Mouse (Mus musculus) T-helper 1 cell (primary cell): ENCODE measurements around the gene Lmcd1.
"Not testable (repeated sequence)": the region's sequence is repeated elsewhere in the genome, so short reads cannot be mapped to it uniquely, and the experiment has no call there.

Source experiments
- in situ Hi-C: fragments of 300-600 bp; cut with MboI, MseI; formaldehyde crosslinking; loops from one replicate; pipeline ENCODE4 v1.15.1; 2025; ENCODE audit warnings: high pct_unique_total_duplicates

Gene Lmcd1

DNA sequence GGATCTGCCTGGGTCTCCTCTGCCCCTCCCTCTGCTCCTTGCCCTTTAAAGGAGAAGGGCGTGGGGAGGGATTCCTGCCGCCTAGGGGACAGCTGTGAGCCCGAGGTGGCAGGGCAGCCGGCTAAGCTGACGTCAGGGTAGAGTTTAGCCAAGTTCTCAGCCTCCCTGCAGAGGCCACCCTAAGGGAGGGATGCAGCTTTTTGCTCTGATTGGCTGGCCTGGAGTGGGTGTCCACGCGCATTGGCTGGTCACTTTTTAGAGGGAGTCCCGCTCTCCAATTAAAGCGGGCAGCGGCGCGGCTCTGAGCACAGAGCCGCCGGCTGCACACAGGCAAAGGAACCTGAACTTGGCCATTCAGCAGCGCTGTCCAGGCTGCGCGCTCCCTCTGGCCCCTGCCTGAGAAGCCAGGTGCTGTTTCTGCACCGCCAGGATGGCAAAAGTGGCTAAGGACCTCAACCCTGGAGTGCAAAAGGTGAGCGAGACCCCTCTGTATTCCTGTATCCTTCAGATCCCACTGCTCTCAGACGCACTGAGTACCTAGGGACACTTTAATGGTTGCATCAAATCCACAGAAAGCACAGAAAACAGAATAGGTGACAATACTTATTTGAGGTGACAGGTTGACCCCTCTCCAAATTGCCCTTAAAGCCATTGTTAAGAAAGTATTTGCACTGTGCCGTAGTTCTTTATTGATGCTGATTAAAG, at the start of gene Lmcd1:
Gene Lmcd1 (plus strand): TSS at position 258 of the 705 bp plus-strand sequence.
- in situ Hi-C loops: no loop called here

DNA sequence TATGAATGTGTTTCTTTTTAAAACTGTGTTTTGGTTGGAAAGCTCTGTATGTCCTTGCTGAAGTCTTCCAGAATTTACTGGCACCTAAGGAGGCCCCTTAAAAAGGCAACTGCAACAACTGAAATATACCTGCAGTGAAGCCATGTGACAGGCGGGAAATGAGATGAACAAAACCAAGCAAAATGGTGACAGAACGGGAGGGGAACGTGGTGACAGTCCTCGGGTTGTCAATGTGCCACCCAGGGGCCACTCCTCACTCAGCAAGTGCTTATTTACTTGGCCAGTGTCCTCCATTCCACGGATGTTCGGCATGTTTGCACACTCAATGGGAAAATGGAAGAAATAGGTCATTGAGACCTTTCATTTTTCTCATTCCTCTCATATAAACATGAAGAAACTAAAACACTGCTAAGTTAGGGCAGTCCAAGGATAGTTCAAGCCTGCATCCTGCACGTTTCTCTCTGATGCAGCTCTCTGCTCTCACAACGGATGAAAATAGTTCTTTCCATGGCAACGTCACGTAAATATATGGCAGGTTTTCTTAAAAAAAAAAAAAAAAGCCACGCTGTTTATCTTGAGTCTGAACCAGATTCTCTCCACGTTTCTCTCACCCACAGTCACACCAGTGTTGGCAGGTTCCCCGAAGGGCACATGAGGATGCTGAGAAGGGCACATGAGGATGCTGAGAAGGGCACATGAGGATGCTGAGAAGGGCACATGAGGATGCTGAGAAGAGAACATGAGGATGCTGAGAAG, 49.5 kb upstream of the Lmcd1 start:
- in situ Hi-C loops: no loop called here

DNA sequence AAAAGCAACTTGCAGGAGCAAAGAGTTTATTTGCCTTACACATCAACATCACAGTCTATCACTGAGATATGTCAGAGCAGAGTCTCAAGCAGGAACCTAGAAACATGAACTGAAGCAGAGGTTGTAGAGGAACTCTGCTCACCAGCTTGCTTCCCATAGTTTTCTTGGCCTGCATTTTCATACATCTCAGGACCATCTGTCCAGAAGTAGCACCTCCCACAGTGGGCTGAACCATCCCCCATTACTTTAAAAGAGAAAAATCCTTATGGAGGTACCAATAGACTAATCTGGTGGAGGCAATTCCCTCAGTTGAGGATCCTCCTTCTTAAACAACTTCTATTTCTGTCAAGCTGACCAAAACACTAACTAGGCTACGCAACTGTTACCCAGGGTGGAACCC, 36.8 kb upstream of the Lmcd1 start:
- in situ Hi-C loops: loop anchor here (10.0 kb wide), 1 partner anchor 1638 kb away; no protein-coding TSS in a partner anchor

DNA sequence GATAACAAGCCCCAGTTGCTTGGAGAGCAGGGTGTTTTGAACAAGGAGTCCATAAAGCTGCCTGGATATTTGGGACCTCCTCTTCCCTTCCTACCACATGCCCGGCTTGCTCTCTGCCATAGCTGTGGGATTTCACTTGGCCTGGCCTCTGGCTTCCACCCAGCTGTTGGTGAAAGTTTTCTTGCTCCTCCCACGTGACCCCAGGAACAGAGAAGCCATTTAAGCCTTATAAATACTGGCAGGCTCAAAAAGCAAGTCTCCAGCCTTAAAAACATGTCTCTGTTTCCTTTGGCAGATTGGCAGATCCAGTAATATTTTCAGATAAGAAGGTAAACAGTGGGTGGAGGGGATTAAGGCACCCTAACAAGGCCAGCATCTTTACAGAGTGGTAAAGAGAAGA, 31.3 kb upstream of the Lmcd1 start:
- in situ Hi-C loops: no loop called here

DNA sequence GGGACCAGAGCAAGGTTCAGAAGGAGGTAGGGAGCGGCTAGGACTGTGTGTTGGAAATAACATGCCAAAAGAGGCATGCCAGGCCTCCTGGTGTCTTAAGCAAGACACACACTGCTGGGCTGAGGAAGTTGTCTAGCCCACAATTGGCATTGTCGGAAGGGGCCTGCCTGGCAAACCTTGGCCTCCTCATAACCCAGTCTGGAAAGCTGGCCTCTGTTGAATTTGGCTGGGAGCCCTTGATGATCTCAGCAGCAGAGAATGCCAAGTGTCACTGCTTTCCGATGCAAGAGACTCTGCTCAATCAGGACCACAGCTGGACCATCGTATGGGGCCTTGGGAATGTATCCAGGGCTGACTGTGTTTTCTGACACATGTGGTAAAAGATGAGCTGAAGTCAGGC, 27.9 kb upstream of the Lmcd1 start:
- in situ Hi-C loops: no loop called here

DNA sequence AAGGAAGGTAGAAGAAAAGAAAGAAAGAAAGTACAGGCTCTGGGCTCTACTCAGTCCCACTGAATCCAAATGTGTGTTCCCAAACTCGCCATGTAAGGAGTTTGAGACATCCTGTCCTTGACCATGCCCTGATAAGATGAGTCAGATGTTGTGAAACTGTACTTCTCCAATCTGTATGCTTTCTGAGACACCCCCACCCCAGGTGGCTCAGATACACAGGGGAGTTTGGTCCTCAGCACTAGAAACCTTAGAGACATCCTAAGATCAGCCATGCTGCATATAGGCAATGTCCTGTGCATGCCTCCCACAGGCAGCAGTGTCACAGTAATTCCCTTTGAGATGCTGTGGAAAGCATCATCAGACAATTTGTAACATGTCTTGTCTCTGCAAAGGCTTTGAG, 26.9 kb upstream of the Lmcd1 start:
- in situ Hi-C loops: no loop called here

DNA sequence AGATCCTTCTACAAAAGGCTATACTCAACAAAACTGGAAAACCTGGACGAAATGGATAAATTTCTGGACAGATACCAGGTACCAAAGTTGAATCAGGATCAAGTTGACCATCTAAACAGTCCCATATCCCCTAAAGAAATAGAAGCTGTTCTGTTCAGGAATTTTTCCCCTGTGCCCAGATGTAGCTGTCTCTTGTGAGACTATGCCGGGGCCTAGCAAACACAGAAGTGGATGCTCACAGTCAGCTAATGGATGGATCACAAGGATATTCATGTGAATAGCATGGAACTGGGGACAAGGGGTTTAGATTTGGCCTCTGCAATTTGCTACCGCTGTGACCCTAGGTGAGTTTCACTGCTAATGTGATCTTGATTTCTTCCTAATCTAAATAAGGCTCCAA, 19.6 kb upstream of the Lmcd1 start:
- in situ Hi-C loops: not testable (repeated sequence)

DNA sequence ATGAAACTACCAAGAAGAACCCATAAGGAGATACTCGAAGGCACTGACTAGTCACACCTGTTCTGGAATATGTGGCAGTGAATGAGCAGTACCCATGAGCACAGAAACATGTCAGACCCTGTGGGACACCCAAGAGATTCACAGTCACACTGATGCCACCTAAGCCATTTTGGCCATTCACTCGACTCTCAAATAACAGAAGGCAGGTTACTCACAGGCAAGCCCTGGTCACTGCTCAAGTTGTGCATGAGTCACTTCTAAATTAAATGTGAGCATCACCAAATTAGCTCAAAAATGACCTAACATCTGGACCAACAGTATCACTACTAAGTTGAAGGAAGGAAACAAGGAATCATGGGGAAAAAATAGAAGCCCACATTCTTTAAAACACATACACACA, 18.6 kb upstream of the Lmcd1 start:
- in situ Hi-C loops: no loop called here

DNA sequence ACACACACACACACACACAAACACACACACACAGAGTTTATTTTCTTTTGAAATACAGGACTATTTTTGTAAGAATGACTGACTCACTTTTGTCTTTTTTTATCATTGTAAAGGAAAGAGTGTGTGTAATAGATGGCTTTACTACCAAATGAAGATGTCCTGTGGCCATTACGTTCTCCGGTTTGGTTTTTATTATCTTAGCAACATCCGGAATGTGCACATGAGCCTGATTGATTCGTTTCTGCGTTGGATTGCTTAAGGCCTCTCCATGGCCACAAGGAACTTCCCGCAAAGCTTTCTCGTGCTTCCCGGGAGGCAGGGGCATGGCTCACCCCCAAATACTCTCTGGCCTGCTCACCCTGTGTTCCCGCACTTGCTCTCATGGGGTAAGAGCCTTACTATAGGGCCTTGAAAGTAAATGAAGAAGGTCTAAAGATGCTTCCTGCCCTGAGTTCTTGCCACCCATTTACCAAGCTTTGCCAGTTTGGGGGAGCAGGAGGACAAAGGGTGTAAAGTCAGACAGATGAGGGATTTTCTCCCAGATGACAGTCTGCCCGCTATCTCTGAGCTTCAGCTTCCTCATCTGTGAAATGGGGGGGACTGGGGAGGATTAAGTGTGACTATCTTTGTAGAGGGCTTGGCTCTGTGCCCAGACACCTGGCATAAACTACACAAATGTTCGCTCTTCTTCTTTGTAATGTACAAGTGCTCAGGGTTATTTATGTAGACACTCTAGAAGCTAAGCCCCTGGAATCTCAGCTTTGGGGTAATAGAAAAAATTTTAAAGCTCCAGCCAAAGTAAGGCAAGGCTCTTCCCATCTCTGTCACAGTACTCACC, 18.0 kb upstream of the Lmcd1 start:
- in situ Hi-C loops: no loop called here

DNA sequence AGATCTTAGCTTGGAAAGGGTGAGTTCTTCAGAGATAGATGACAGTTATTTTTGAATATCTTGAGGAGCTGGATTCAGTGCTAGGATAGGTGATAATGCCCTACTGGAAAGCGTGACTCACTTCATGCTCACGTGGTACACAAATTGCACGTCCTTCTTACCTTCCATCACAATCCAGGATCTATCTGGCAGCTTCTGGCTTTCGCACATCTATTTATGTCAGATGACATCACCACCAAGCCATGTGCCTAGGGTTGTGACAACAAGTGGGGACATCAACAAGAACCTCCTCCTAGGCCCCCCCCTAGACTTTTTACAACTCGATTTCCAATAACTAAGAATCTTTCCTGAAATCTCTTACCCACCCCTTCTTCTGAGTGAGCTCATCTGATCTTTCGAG, 17.0 kb upstream of the Lmcd1 start:
- in situ Hi-C loops: no loop called here

DNA sequence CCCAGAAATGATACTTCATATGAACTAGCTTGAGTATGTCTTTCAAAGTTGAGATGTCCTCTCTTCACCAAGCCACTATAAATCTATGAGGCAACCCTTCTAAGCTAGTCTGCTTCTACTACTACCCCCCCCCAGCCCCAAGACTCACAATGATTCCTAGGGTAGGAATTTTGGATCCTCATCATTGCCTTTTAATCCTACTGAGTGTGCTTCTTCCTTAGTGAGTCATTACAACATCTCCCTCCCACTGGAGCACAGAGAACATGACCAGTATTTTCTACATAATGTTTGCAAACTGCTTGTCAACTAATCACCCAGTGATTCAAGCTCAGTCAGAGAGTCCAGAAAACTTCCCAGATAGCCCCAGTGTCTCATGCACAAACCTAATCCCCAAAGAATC, 12.5 kb upstream of the Lmcd1 start:
- in situ Hi-C loops: no loop called here

DNA sequence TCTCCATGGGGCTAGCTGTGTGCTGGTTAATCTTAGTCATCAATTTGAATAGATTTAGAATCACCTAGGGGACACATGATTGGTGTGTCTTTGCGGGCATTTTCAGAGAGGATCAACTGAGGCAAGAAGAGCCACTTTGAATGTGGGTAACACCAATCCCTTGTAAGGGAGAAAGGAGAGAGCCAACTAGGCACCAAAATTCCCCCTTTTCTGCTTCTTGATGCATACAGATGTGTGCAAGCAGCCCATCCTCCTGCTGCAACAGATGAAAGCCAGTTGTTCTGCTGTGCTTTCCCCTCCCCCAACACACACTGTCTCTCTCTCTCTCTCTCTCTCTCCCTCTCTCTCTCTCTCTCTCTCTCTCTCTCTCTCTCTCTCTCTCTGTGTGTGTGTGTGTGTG, 9.2 kb upstream of the Lmcd1 start:
- in situ Hi-C loops: no loop called here

DNA sequence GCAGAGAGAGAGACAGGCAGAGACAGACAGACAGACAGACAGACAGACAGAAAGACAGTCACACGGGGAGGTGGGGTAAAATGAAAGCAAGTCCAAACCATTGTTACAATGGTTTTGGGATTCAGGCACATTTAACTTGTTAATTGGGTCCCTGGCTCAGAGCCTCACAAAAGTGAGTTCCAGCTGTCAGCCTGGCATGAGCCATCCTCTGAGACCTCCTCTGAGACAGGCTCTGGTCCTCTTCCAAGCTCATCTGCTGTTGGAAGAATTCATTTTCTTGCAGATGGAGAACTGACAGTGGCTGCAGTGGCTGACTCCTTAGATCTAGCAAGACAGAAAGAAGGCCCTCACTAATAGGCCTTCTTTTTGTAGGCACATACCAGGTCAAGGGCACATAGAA, 6.9 kb upstream of the Lmcd1 start:
- in situ Hi-C loops: no loop called here

DNA sequence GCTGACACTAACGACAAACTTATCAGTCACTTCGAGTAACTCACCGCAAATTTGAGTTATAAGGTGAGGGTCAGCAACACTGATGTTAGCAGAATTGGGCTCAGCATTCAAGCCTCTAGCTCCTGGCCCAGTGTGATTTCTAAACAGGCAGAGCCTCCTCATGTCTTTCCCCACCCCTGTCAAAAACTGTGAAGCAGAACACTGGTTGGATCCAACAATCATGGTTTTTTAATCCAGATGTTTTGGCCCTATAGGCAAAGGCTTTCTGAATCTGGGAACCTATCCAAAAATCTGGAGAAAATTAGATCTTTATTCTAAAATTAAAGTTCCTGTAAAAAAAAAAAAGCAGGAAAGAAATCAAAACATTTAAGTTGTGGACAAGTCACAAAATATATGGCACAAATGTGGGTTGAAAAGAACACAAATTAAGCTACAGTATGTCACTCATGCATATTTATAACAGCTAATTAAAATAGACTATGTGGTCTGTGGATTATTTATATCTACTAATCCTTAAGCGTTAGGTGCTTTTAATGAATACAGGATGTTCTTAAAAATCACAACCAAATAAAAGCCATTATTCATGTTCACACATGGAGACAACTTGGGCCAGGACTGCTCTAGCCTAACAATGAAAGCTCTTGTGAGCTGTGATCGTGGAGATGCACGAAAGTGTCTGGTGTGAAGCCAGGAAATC, 5.7 kb upstream of the Lmcd1 start:
- in situ Hi-C loops: no loop called here

DNA sequence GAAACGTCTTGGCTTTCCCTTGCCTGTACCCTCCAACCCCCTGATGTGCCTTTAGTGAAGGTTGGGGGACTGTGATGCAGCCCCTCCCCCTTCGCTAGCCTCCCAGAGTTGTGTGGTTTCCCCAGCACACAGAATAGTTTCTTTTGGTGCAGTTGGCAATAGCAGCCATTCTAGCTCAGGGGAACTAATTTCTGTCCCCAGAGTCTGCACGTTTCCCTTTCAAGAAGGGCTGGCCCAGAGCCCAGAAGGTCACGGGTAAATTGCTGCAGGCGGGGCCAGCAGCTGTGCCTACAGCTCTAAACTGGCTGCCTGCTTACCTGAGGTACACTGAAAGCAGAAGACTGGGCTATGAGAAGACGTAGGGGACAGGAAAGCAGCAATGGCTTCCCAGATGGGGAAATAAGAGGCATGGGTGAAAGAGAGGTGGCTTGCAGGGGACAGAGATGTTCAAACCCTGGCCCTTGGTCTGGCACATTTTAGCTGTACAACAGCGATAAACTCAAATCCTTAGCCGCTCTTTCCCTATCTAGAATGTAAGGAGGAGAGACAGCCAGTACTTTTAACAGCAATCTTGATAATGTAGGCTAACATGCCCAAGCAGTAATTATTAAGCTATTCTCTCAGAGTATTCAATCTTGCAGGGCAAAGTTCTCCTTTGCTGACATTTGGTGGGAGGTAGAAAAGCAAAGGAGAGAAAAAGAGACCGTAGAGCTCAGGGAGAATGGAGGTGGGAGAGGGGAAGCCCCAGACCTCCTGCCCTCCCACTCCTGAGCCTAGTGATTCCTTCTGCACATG, 900 bp downstream of the Lmcd1 start:
- in situ Hi-C loops: no loop called here

DNA sequence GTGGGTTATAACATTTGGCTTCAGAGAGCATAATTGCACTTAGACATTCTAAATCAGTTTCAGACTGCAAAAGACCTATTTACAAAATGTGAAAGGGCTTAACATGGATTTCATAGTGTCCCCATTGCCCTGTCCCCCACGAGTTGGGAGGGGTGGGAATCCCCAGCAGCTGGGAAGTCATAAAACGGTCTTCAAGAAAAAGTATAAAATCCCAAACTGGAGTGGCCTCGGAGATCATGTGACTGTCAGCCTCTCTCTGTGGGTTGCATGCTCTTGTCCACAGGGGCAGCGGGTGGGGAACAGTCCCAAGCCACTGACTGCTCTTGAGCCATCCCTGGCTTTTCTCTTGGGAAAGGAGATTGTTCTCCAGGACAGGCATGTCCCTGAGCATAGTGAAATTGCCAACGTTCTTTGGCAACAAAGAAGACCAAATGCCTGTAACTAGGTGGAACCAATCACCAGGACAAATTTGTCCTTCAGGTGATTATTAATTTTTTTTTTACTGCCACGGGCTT, 2.2 kb downstream of the Lmcd1 start:
- in situ Hi-C loops: no loop called here

DNA sequence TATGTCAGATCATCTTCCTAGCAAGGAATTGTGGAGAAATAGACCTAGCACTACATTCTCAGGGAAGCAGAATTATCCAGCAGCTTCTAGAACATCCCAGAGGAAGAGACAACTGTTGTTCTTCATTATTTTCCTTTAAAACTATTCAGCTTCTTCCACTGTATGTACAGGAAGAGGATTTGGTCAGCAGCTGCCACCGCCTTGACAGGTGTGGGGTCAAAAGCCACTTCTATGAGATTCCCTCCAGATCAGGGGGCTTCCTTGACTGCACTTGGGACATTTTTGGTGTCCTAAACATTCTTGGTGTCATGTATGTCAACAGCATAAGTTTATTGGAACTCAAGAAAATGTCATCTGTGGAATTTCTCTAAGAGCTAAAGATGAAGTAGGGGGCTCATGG, 5.2 kb downstream of the Lmcd1 start:
- in situ Hi-C loops: no loop called here

DNA sequence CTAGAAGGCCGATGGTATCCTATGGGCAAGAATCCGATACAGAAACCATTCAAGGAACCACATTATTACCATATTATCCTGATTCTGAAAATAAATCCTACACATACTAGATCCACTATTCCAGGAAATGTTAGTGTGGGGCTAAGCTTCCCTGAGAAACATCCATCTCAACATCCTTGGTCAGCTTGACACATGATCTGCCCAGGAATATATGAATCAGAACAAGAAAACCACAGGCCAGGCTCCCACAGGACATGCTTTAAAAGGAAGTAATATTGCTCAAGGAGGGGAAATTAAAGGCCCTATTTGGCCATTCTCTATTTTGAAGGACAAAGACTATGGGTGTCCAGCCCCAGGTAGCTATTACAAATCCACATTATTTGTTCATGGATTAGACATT, 6.6 kb downstream of the Lmcd1 start:
- in situ Hi-C loops: no loop called here

DNA sequence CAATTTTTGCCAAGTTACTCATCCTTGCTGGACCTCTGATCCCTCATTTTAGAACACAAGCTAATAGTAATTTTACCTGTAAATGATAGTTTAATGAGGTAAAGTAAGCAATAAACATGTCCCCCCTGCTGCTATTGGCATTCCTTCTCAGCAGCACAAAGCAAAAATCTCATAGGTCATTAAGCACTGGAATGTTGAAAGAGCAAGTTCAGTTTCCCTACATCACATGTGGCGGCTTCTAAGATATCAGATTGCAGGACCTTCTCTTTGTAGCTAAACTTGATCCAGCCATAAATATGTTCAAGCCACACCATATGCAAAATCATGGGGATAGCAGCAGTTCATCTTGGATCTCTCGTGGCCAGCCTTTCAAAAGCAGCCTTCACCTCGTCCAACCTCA, 7.4 kb downstream of the Lmcd1 start:
- in situ Hi-C loops: no loop called here

DNA sequence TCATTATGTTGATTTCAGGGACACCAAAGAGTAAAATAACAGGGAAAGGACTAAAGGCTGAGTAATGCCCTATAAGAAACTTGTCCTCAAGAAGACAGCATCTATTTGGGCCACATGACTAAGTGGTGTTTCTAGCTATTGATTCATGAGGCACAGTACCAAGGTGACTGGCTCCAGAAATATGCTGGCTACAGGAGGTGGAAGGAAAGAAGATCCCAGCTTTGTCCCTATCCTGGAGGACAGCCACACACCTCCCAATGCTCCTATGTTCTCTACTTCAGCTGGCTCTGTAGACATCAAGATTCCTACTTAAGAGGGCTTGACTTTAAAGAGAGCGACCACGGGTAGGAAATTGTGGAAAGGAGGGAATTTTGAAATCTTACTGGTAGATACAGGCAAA, 8.4 kb downstream of the Lmcd1 start:
- in situ Hi-C loops: no loop called here

DNA sequence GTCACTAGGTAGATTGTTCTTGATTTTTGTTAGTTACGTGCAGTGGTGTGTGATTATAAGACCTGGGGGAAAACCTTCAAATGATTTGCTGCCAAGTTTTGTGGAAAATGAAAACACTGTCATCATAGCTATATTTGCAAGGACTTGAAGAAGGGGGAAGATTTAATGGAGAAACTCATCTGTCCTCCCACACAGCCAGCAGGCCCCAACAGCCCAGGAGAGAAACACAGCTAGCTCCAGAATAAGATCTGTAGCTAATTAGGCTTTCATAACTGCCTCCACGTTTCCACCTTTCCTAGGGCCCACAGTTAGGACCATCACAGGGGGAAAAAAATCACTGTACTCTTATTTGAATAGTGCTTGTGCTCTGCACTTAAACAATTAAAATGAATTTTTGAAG, 10.5 kb downstream of the Lmcd1 start:
- in situ Hi-C loops: no loop called here
